Mouse (Mus musculus) forebrain, postnatal 0 days (tissue): ENCODE measurements at regions not wholly inside any gene's neighbourhood (a gene's known extent, or its start where the extent isn't known, plus 50 kb on each side); places are given as distances from the start of the nearest gene placed in this dataset.

Experiments used
- ATAC-seq: fragments of 200-750 bp; cut with Nextera tagmentation; 2 replicates; pipeline ENCODE4 v1.8.0; 2017; ENCODE audit warnings: mild to moderate bottlenecking, moderate library complexity
- DNase-seq: peaks from one replicate; pipeline ENCODE4 v3.0.0-alpha.2; 2015
- H3K27ac ChIP-seq: fragments of 300-500 bp; sonication (generic); 2 replicates; pipeline ENCODE4 v1.5.1; 2014; ENCODE audit warnings: low read depth, mild to moderate bottlenecking, antibody characterized with exemption, low read length, moderate library complexity, mixed read lengths
- H3K27me3 ChIP-seq: fragments of 300-500 bp; sonication (generic); 2 replicates; pipeline ENCODE4 v1.6.1; 2014; ENCODE audit warnings: mild to moderate bottlenecking, low read length, mixed read lengths; ENCODE audit not compliant: insufficient read depth
- H3K36me3 ChIP-seq: fragments of 300-500 bp; sonication (generic); 2 replicates; pipeline ENCODE4 v1.6.1; 2014; ENCODE audit warnings: mild to moderate bottlenecking, moderate library complexity; ENCODE audit not compliant: insufficient read depth
- H3K4me1 ChIP-seq: fragments of 300-500 bp; sonication (generic); 2 replicates; pipeline ENCODE4 v1.6.1; 2014; ENCODE audit warnings: antibody characterized with exemption; ENCODE audit not compliant: insufficient read depth
- H3K4me2 ChIP-seq: fragments of 300-500 bp; sonication (generic); 2 replicates; pipeline ENCODE4 v1.6.1; 2014; ENCODE audit warnings: low read depth, mild to moderate bottlenecking, moderate library complexity
- H3K4me3 ChIP-seq: fragments of 300-500 bp; sonication (generic); 2 replicates; pipeline ENCODE4 v1.5.1; 2014; ENCODE audit warnings: low read depth, low read length, mixed read lengths
- H3K9ac ChIP-seq: fragments of 300-500 bp; sonication (generic); 2 replicates; pipeline ENCODE4 v1.6.1; 2014; ENCODE audit warnings: mild to moderate bottlenecking
- H3K9me3 ChIP-seq: fragments of 300-500 bp; sonication (generic); 2 replicates; pipeline ENCODE4 v1.6.1; 2016; ENCODE audit warnings: low read length
- CTCF ChIP-seq: sonication (generic); IDR thresholded peaks from 2 replicates; pipeline ENCODE4 v1.5.1; 2016; ENCODE audit warnings: antibody characterized with exemption, control low read depth, low read depth
- WGBS: fragments of 180-500 bp; shearing (Covaris S2); extraction: QIAGEN DNeasy Blood & Tissue Kit; methylation state at CpG from one replicate; pipeline ENCODE4 v1.1.7; 2014; 5-methylcytosine and 5-hydroxymethylcytosine counted together

- no peak overlapping the region for H3K9ac ChIP-seq
- no peaks in the 10 kb centered on the region for H3K9me3 ChIP-seq
- no peak for TF ChIP-seq CTCF
- 93% methylated on average over 2 of the region's 2 CpGs for WGBS
- no peaks in the 10 kb centered on the region for H3K36me3 ChIP-seq
- ATAC-seq (no peak), DNase-seq (no peak)
- no peak overlapping the region for H3K4me3 ChIP-seq
- no peaks in the 10 kb centered on the region for H3K27me3 ChIP-seq
- H3K4me2 ChIP-seq: no peak overlapping the region
- no peak overlapping the region for H3K27ac ChIP-seq
- H3K4me1 ChIP-seq: no peaks in the 10 kb centered on the region
Measured at GRCm38 (mm10) chr15:67902982-67903381, 1402.3 kb upstream of the Lrrc6 start.

GRCm38 (mm10) chr15:67901191-67901601, 1400.5 kb upstream of the Lrrc6 start:
- H3K27ac ChIP-seq: no peak overlapping the region
- DNase-seq (peak; percentile 37), ATAC-seq (peak; percentile 44; the same call in 1 of the 2 replicates)
- no peak overlapping the region for H3K4me3 ChIP-seq
- H3K36me3 ChIP-seq: no peaks in the 10 kb centered on the region
- no peak for TF ChIP-seq CTCF
- no peaks in the 10 kb centered on the region for H3K4me1 ChIP-seq
- H3K9me3 ChIP-seq: no peaks in the 10 kb centered on the region
- no peak overlapping the region for H3K4me2 ChIP-seq
- 40% methylated on average over 7 of the region's 7 CpGs for WGBS
- no peaks in the 10 kb centered on the region for H3K27me3 ChIP-seq
- H3K9ac ChIP-seq: no peak overlapping the region

GRCm38 (mm10) chr15:67899772-67900171, 1399.1 kb upstream of the Lrrc6 start:
- 59% methylated on average over 6 of the region's 6 CpGs for WGBS
- Histone ChIP-seq H3K9ac (no peak overlapping the region), H3K9me3 (no peaks in the 10 kb centered on the region), H3K4me1 (no peaks in the 10 kb centered on the region), H3K4me2 (no peak overlapping the region), H3K27ac (0 out of 2 replicates have a peak overlapping the region, but pooled peaks have one; percentile 45), H3K4me3 (no peak overlapping the region), H3K27me3 (no peaks in the 10 kb centered on the region), H3K36me3 (no peaks in the 10 kb centered on the region)
- TF ChIP-seq CTCF: no peak
- no peak for DNase-seq
- ATAC-seq: no peak

GRCm38 (mm10) chr15:67898959-67899403, 1398.3 kb upstream of the Lrrc6 start:
- H3K9ac ChIP-seq: no peak overlapping the region
- no peak overlapping the region for H3K4me2 ChIP-seq
- DNase-seq (peak; percentile 83), ATAC-seq (peak; percentile 83)
- H3K4me3 ChIP-seq: no peak overlapping the region
- H3K4me1 ChIP-seq: no peaks in the 10 kb centered on the region
- H3K36me3 ChIP-seq: no peaks in the 10 kb centered on the region
- TF ChIP-seq CTCF: no peak
- H3K27me3 ChIP-seq: no peaks in the 10 kb centered on the region
- 33% methylated on average over 3 of the region's 3 CpGs for WGBS
- H3K27ac ChIP-seq: peak overlapping the region; percentile 45; the same call in 1 of the 2 replicates
- no peaks in the 10 kb centered on the region for H3K9me3 ChIP-seq

- 39% methylated on average over 3 of the region's 3 CpGs for WGBS
- H3K9me3 ChIP-seq: no peaks in the 10 kb centered on the region
- no peak for DNase-seq
- no peak for TF ChIP-seq CTCF
- no peak overlapping the region for H3K4me2 ChIP-seq
- no peak overlapping the region for H3K27ac ChIP-seq
- no peaks in the 10 kb centered on the region for H3K27me3 ChIP-seq
- H3K9ac ChIP-seq: no peak overlapping the region
- no peaks in the 10 kb centered on the region for H3K36me3 ChIP-seq
- no peaks in the 10 kb centered on the region for H3K4me1 ChIP-seq
- ATAC-seq: no peak
- H3K4me3 ChIP-seq: no peak overlapping the region
Measured at GRCm38 (mm10) chr15:67892066-67892465, 1391.4 kb upstream of the Lrrc6 start.

GRCm38 (mm10) chr15:67890612-67891304, 1390.0 kb upstream of the Lrrc6 start:
- DNase-seq (no peak), ATAC-seq (no peak)
- no peak for TF ChIP-seq CTCF
- Histone ChIP-seq H3K27me3 (no peaks in the 10 kb centered on the region), H3K4me3 (no peak overlapping the region), H3K27ac (no peak overlapping the region), H3K4me1 (no peaks in the 10 kb centered on the region), H3K36me3 (no peaks in the 10 kb centered on the region), H3K9me3 (no peaks in the 10 kb centered on the region), H3K4me2 (no peak overlapping the region), H3K9ac (no peak overlapping the region)
- WGBS: 68% methylated on average over 3 of the region's 3 CpGs

GRCm38 (mm10) chr15:67888548-67888947, 1387.8 kb upstream of the Lrrc6 start:
- Histone ChIP-seq H3K4me2 (no peak overlapping the region), H3K9ac (no peak overlapping the region), H3K27me3 (no peaks in the 10 kb centered on the region), H3K36me3 (no peaks in the 10 kb centered on the region), H3K4me1 (no peaks in the 10 kb centered on the region), H3K4me3 (no peak overlapping the region), H3K9me3 (no peaks in the 10 kb centered on the region), H3K27ac (no peak overlapping the region)
- DNase-seq: no peak
- no peak for ATAC-seq
- TF ChIP-seq CTCF: no peak
